ENCODE assay signal across 22 mouse cellular contexts in the genomic region with DNA sequence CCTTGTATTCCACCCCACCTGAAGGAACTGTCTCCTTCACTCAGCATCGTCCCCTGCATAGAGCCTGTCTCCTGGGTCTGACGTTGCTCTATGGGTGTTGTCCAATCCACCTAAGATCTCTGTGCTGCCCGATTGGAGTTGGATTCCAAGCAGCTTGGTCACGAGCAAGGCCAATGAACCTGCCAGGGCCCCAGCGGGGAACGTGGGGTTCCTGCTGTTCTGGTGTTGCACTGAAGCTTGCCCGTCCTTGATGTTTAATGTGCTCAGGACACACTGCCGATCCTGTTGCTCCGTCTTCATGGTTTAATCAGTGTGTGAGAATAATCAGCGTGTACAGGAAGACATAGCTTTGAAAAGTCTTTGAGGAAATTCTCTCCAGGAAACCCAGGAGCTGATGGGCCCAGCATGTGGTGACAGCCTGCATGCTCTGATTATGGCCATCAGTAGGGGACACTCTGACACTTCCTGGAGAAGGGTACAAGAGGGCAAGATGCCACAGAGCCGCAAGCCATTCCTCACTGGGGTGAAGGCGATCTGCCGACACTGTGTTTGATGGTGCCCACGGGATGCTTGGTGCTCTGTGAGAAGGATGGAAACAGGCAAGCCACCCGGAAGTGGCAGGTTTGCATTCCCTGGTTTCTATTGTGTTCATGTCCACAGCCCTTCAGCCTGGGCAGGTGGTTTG.
DNase-seq lines count a peak whose midpoint lies in the region; ATAC-seq lines count a peak whose summit lies in the region.
"Had no signal": no experiment of that assay in that cellular context is flagged by ENCODE, and none has a peak within 500 bp of the region (broad histone marks: within the 10 kb centered on the region; RNA-seq: fewer than 3 reads in every experiment).

No protein-coding gene starts in this region.

- no peak for ATAC-seq in megakaryocyte progenitor cell, adult 5-6 weeks (replicated peaks; ENCODE audit: poor library complexity)
- ATAC-seq: forebrain, embryonic 13.5 days had no signal

- peak; percentile 47 for DNase-seq in Muller cell, postnatal 12 days (ENCODE audit: inconsistent ontology term)
- peak; percentile 7 for DNase-seq in NIH3T3 (ENCODE audit: low read depth)
- peak; percentile 52 for DNase-seq in cerebellum, adult 9-10 months
- peak; percentile 42 to 45 for DNase-seq in cerebellum, postnatal 36 days
- no peak for DNase-seq in spleen, postnatal 10 days (ENCODE audit: low spot score in 2 of 2)
- DNase-seq in B cell, adult 2 months: no peak
- DNase-seq: adrenal gland, postnatal 14 days; gastrocnemius, adult 2 months; gastrocnemius, postnatal 36 days; heart, adult 18-20 months; heart, postnatal 36 days; kidney, adult 11 months; kidney, postnatal 14 days; lung, adult 2 months; lung, postnatal 10 days; midbrain, embryonic 14.5 days; right cerebral cortex, postnatal 25 days; spleen, adult 18-20 months; thymus, adult 18-20 months; thymus, postnatal 25 days had no signal

Comparison
In these comparisons a context has a peak if more than half of its experiments do, and no peak if none do; other contexts are left out.
1. DNase-seq: peak in Muller cell, postnatal 12 days (single experiment), NIH3T3 (single experiment), cerebellum, adult 9-10 months (single experiment) and cerebellum, postnatal 36 days (2 of 2); none in spleen, postnatal 10 days (0 of 2) and B cell, adult 2 months (0 of 2).